Mouse (Mus musculus) frontal cortex, postnatal 36 days (tissue): ENCODE data around the gene Rgl2.
"Not testable (repeated sequence)": the region's sequence is repeated elsewhere in the genome, so short reads cannot be mapped to it uniquely, and the experiment has no call there.

Source experiments
- DNase-seq, 2 experiments: peaks; one replicate each; pipeline ENCODE4 v3.0.0; 2022; ENCODE audit warnings: low spot score in 2 of 2

The Rgl2 gene

GRCm38 (mm10) chr17:33929371-33930279 lies at the start of gene Rgl2:
TSS of gene Rgl2 (plus strand) at chr17:33929543.
- DNase-seq, result peak; percentile 91 to 93

GRCm38 (mm10) chr17:33884320-33884719 lies 45.0 kb upstream of the Rgl2 start:
- DNase-seq, result not testable (repeated sequence)

- DNase-seq, result not testable (repeated sequence)
Observed at GRCm38 (mm10) chr17:33887802-33888201, 41.5 kb upstream of the Rgl2 start.

GRCm38 (mm10) chr17:33888230-33888629 lies 41.1 kb upstream of the Rgl2 start:
- not testable (repeated sequence) for DNase-seq

- not testable (repeated sequence) for DNase-seq
Observed at GRCm38 (mm10) chr17:33889941-33890532, 39.3 kb upstream of the Rgl2 start.

GRCm38 (mm10) chr17:33890533-33891059 lies 38.7 kb upstream of the Rgl2 start, which contains the start of gene Kifc1:
TSS of gene Kifc1 (minus strand) at chr17:33890661.
- peak; percentile 99 to 100 for DNase-seq

GRCm38 (mm10) chr17:33891357-33891756 lies 38.0 kb upstream of the Rgl2 start:
- no peak for DNase-seq

- DNase-seq, result not testable (repeated sequence)
Observed at GRCm38 (mm10) chr17:33891892-33892291, 37.5 kb upstream of the Rgl2 start.

GRCm38 (mm10) chr17:33892429-33892828 lies 36.9 kb upstream of the Rgl2 start:
- DNase-seq, result no peak

GRCm38 (mm10) chr17:33893011-33893410 lies 36.3 kb upstream of the Rgl2 start:
- not testable (repeated sequence) for DNase-seq

GRCm38 (mm10) chr17:33897114-33897794 lies 32.1 kb upstream of the Rgl2 start:
- no peak for DNase-seq

GRCm38 (mm10) chr17:33898193-33898592 lies 31.1 kb upstream of the Rgl2 start:
- not testable (repeated sequence) for DNase-seq

- DNase-seq, result no peak
Observed at GRCm38 (mm10) chr17:33899642-33900041, 29.7 kb upstream of the Rgl2 start.

- DNase-seq, result no peak
Observed at GRCm38 (mm10) chr17:33900281-33900988, 28.9 kb upstream of the Rgl2 start.

GRCm38 (mm10) chr17:33900989-33901314 lies 28.4 kb upstream of the Rgl2 start:
- no peak for DNase-seq

GRCm38 (mm10) chr17:33901653-33902052 lies 27.7 kb upstream of the Rgl2 start:
- no peak for DNase-seq

- DNase-seq, result no peak
Observed at GRCm38 (mm10) chr17:33902079-33902478, 27.3 kb upstream of the Rgl2 start.

- DNase-seq, result no peak
Observed at GRCm38 (mm10) chr17:33902491-33902890, 26.9 kb upstream of the Rgl2 start.

- DNase-seq, result not testable (repeated sequence)
Observed at GRCm38 (mm10) chr17:33903911-33904651, 25.3 kb upstream of the Rgl2 start.

- DNase-seq, result not testable (repeated sequence)
Observed at GRCm38 (mm10) chr17:33904835-33905234, 24.5 kb upstream of the Rgl2 start, which contains the start of gene Platr17. TSS of gene Platr17 (plus strand) at chr17:33905135.
